Mouse (Mus musculus) cerebellum, adult 2 months (tissue): ENCODE measurements around the gene Alox5ap.

Experiments used
- CTCF ChIP-seq: fragments of 200-500 bp; IDR thresholded peaks from 2 replicates; pipeline ENCODE4 v1.5.1; 2011; ENCODE audit warnings: low read depth, mild to moderate bottlenecking, control low read depth, low read length, moderate library complexity, borderline replicate concordance; ENCODE audit not compliant: insufficient read depth
- POLR2A ChIP-seq: fragments of 200-500 bp; IDR thresholded peaks from 2 replicates; pipeline ENCODE4 v1.6.1; 2011; ENCODE audit warnings: low read length, control low read depth, borderline replicate concordance; ENCODE audit not compliant: insufficient read depth

DNA sequence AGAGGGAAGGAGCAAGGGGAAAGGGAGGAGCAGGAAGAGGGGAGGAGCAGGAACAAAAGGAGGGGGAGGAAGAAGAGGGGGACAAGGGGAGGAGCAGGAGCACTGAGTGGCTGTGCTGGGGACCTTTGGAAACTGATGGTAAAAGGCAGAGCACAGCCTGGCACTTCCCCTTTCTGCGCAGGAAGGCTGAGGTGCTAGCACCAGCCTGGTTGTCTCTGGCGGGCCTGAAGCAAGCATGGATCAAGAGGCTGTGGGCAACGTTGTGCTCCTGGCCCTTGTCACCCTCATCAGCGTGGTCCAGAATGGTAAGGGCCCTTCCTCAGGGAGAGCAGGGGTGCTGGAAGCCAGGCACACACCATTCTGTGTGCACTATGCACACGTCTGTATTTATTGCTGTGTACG lies 312 bp downstream of the Alox5ap start:
- TF ChIP-seq POLR2A = no peak
- no peak for TF ChIP-seq CTCF
